Mouse (Mus musculus): ENCODE data around the gene Ptk7. TPM values are rescaled to one million over a fixed set of nuclear protein-coding genes. Genes with fewer than 3 reads are reported as not detected.
"Not testable (repeated sequence)": the region's sequence is repeated elsewhere in the genome, so short reads cannot be mapped to it uniquely, and the experiment has no call there.

Ptk7 gene
- polyA plus RNA-seq, 1 experiment from 2014 or later, result 142 TPM

GRCm38 (mm10) chr17:46586327-46586726 lies 43.0 kb downstream of the Ptk7 start:
- Histone ChIP-seq H3K9me3 (no peaks in the 10 kb centered on the region), H3K36me3 (peaks cover 73% of the 10 kb centered on the region), H3K9ac (no peak overlapping the region), H3K27me3 (no peaks in the 10 kb centered on the region), H3K4me3 (no peak overlapping the region), H3K4me2 (no peak overlapping the region), H3K27ac (no peak overlapping the region), H3K4me1 (peaks cover 11% of the 10 kb centered on the region; the same call in 1 of the 2 replicates)
- WGBS, result 89% methylated on average over 8 of the region's 8 CpGs
- no peak for ATAC-seq (ENCODE audit: borderline replicate concordance, extremely low read depth, low FRiP score, low TSS enrichment)

GRCm38 (mm10) chr17:46578650-46579049 lies 50.7 kb downstream of the Ptk7 start:
- 0 out of 2 replicates have a peak, but pooled peaks have one; percentile 24 for ATAC-seq (ENCODE audit: borderline replicate concordance, extremely low read depth, low FRiP score, low TSS enrichment)
- Histone ChIP-seq H3K36me3 (peaks cover 84% of the 10 kb centered on the region), H3K9me3 (no peaks in the 10 kb centered on the region), H3K4me2 (no peak overlapping the region), H3K4me3 (no peak overlapping the region), H3K27ac (no peak overlapping the region), H3K9ac (no peak overlapping the region), H3K27me3 (no peaks in the 10 kb centered on the region), H3K4me1 (no peaks in the 10 kb centered on the region)
- WGBS, result 59% methylated on average over 5 of the region's 5 CpGs

- Histone ChIP-seq H3K4me3 (no peak overlapping the region), H3K4me1 (no peaks in the 10 kb centered on the region), H3K36me3 (peaks cover 91% of the 10 kb centered on the region), H3K4me2 (no peak overlapping the region), H3K27ac (no peak overlapping the region), H3K9ac (no peak overlapping the region), H3K9me3 (no peaks in the 10 kb centered on the region), H3K27me3 (no peaks in the 10 kb centered on the region)
- WGBS, result 81% methylated on average over 13 of the region's 13 CpGs
- ATAC-seq (ENCODE audit: borderline replicate concordance, extremely low read depth, low FRiP score, low TSS enrichment), result no peak
Observed at GRCm38 (mm10) chr17:46576070-46576469, 53.2 kb downstream of the Ptk7 start.

- H3K27ac ChIP-seq, result no peak overlapping the region
- no peak overlapping the region for H3K4me2 ChIP-seq
- no peak overlapping the region for H3K4me3 ChIP-seq
- H3K4me1 ChIP-seq, result no peaks in the 10 kb centered on the region
- H3K9ac ChIP-seq, result no peak overlapping the region
- WGBS, result 87% methylated on average over 7 of the region's 7 CpGs
- no peaks in the 10 kb centered on the region for H3K27me3 ChIP-seq
- H3K9me3 ChIP-seq, result no peaks in the 10 kb centered on the region
- ATAC-seq (ENCODE audit: borderline replicate concordance, extremely low read depth, low FRiP score, low TSS enrichment), result no peak
- peaks cover 91% of the 10 kb centered on the region for H3K36me3 ChIP-seq
Observed at GRCm38 (mm10) chr17:46574535-46574934, 54.8 kb downstream of the Ptk7 start.

- Histone ChIP-seq H3K9ac (no peak overlapping the region), H3K27ac (peak overlapping the region; percentile 35; the same call in 1 of the 2 replicates), H3K4me2 (no peak overlapping the region), H3K36me3 (peaks cover 93% of the 10 kb centered on the region), H3K27me3 (no peaks in the 10 kb centered on the region), H3K4me3 (no peak overlapping the region), H3K4me1 (no peaks in the 10 kb centered on the region), H3K9me3 (no peaks in the 10 kb centered on the region)
- 69% methylated on average over 11 of the region's 11 CpGs for WGBS
- ATAC-seq (ENCODE audit: borderline replicate concordance, extremely low read depth, low FRiP score, low TSS enrichment), result no peak
Observed at GRCm38 (mm10) chr17:46571005-46571404, 58.3 kb downstream of the Ptk7 start.

- Histone ChIP-seq H3K36me3 (peaks cover 10% of the 10 kb centered on the region), H3K9me3 (no peaks in the 10 kb centered on the region), H3K4me2 (no peak overlapping the region), H3K27me3 (no peaks in the 10 kb centered on the region), H3K27ac (no peak overlapping the region), H3K4me3 (no peak overlapping the region), H3K4me1 (peaks cover 19% of the 10 kb centered on the region), H3K9ac (no peak overlapping the region)
- WGBS, result 94% methylated on average over 6 of the region's 6 CpGs
- no peak for ATAC-seq (ENCODE audit: borderline replicate concordance, extremely low read depth, low FRiP score, low TSS enrichment)
Observed at GRCm38 (mm10) chr17:46559146-46559545, 70.2 kb downstream of the Ptk7 start.

- Histone ChIP-seq H3K36me3 (no peaks in the 10 kb centered on the region), H3K4me1 (peaks cover 29% of the 10 kb centered on the region), H3K4me2 (no peak overlapping the region), H3K4me3 (no peak overlapping the region), H3K27ac (peak overlapping the region; percentile 97; the same call in 1 of the 2 replicates), H3K9me3 (no peaks in the 10 kb centered on the region), H3K9ac (no peak overlapping the region), H3K27me3 (no peaks in the 10 kb centered on the region)
- WGBS, result 87% methylated on average over 5 of the region's 5 CpGs
- ATAC-seq (ENCODE audit: borderline replicate concordance, extremely low read depth, low FRiP score, low TSS enrichment), result no peak
Observed at GRCm38 (mm10) chr17:46558151-46558550, 71.2 kb downstream of the Ptk7 start.

- H3K9me3 ChIP-seq; H3K27me3 ChIP-seq; H3K36me3 ChIP-seq; H3K4me3 ChIP-seq; ATAC-seq (ENCODE audit: borderline replicate concordance, extremely low read depth, low FRiP score, low TSS enrichment); H3K9ac ChIP-seq: not testable (repeated sequence)
- Histone ChIP-seq H3K4me2 (peak overlapping the region; percentile 73), H3K4me1 (peaks cover 36% of the 10 kb centered on the region), H3K27ac (peak overlapping the region; percentile 97)
Observed at GRCm38 (mm10) chr17:46557321-46557720, 72.0 kb downstream of the Ptk7 start.

GRCm38 (mm10) chr17:46556584-46556945 lies 72.7 kb downstream of the Ptk7 start:
- Histone ChIP-seq H3K36me3 (peaks cover 6% of the 10 kb centered on the region), H3K9ac (peak overlapping the region; percentile 46; the same call in 1 of the 2 replicates), H3K4me1 (peaks cover 39% of the 10 kb centered on the region), H3K27me3 (no peaks in the 10 kb centered on the region), H3K4me3 (peak overlapping the region; percentile 92), H3K27ac (peak overlapping the region; percentile 97), H3K9me3 (no peaks in the 10 kb centered on the region), H3K4me2 (peak overlapping the region; percentile 73)
- WGBS, result 1% methylated on average over 11 of the region's 11 CpGs
- peak; percentile 61 for ATAC-seq (ENCODE audit: borderline replicate concordance, extremely low read depth, low FRiP score, low TSS enrichment)

GRCm38 (mm10) chr17:46555673-46556583 lies 73.4 kb downstream of the Ptk7 start, which contains the start of gene Srf:
TSS of gene Srf (minus strand) at chr17:46556175.
- Histone ChIP-seq H3K4me1 (peaks cover 39% of the 10 kb centered on the region), H3K36me3 (peaks cover 12% of the 10 kb centered on the region), H3K27ac (peak within 1 kb of the TSS; percentile 97), H3K9ac (peak within 1 kb of the TSS; percentile 99), H3K27me3 (no peaks in the 10 kb centered on the region), H3K4me3 (peak within 1 kb of the TSS; percentile 92), H3K4me2 (peak within 1 kb of the TSS; percentile 83), H3K9me3 (no peaks in the 10 kb centered on the region)
- ATAC-seq (ENCODE audit: borderline replicate concordance, extremely low read depth, low FRiP score, low TSS enrichment), result peak; percentile 91
- under 1% methylated on average over 85 of the region's 87 CpGs for WGBS

GRCm38 (mm10) chr17:46554977-46555672 lies 74.2 kb downstream of the Ptk7 start:
- peaks cover 39% of the 10 kb centered on the region for H3K4me1 ChIP-seq

GRCm38 (mm10) chr17:46554646-46554976 lies 74.7 kb downstream of the Ptk7 start:
- Histone ChIP-seq H3K36me3 (peaks cover 26% of the 10 kb centered on the region), H3K9me3 (no peaks in the 10 kb centered on the region), H3K4me3 (peak overlapping the region; percentile 92), H3K4me1 (peaks cover 39% of the 10 kb centered on the region), H3K9ac (peak overlapping the region; percentile 99), H3K27ac (peak overlapping the region; percentile 97), H3K4me2 (peak overlapping the region; percentile 83), H3K27me3 (no peaks in the 10 kb centered on the region)
- WGBS, result 0% methylated on average over 11 of the region's 11 CpGs
- no peak for ATAC-seq (ENCODE audit: borderline replicate concordance, extremely low read depth, low FRiP score, low TSS enrichment)

More at GRCm38 (mm10) chr17:46554977-46555672, 74.2 kb downstream of the Ptk7 start:
- Histone ChIP-seq H3K36me3 (peaks cover 20% of the 10 kb centered on the region), H3K4me2 (peak overlapping the region; percentile 83), H3K9me3 (no peaks in the 10 kb centered on the region), H3K4me3 (peak overlapping the region; percentile 92), H3K27me3 (no peaks in the 10 kb centered on the region), H3K9ac (peak overlapping the region; percentile 99), H3K27ac (peak overlapping the region; percentile 97)
- no peak for ATAC-seq (ENCODE audit: borderline replicate concordance, extremely low read depth, low FRiP score, low TSS enrichment)
- under 1% methylated on average over 75 of the region's 75 CpGs for WGBS

Data from lung, embryonic 15.5 days (tissue).